Comparison of ENCODE assay signal across 15 mouse cellular contexts in genomic region chr12:71837576-71837975, GRCm38 (mm10). TPM values are rescaled to one million over a fixed set of nuclear protein-coding genes. Genes with fewer than 3 reads are reported as not detected.
DNase-seq lines count a peak whose midpoint lies in the region; ATAC-seq lines count a peak whose summit lies in the region.
"Had no signal": no experiment of that assay in that cellular context is flagged by ENCODE, and none has a peak within 500 bp of the region (broad histone marks: within the 10 kb centered on the region; RNA-seq: fewer than 3 reads in every experiment).

No protein-coding gene starts in this region.

- H3K27ac ChIP-seq in heart, embryonic 15.5 days, result peak overlapping the region; percentile 52
- no peak overlapping the region for H3K27ac ChIP-seq in heart, embryonic 11.5 days (ENCODE audit: low read depth, low read length)
- no peak overlapping the region for H3K27ac ChIP-seq in kidney, embryonic 15.5 days
- H3K27ac ChIP-seq: forebrain, embryonic 15.5 days; hindbrain, embryonic 10.5 days; limb, embryonic 13.5 days had no signal

- ATAC-seq in heart, embryonic 15.5 days (replicated peaks; ENCODE audit: insufficient number of reproducible peaks, insufficient read depth, low FRiP score, low read depth), result no peak
- no peak for ATAC-seq in heart, embryonic 11.5 days (replicated peaks; ENCODE audit: insufficient number of reproducible peaks, low FRiP score, low TSS enrichment)
- ATAC-seq in kidney, embryonic 15.5 days (replicated peaks; ENCODE audit: low FRiP score), result no peak
- ATAC-seq: forebrain, embryonic 15.5 days had no signal

- H3K27me3 ChIP-seq in heart, embryonic 15.5 days, result no peaks in the 10 kb centered on the region
- H3K27me3 ChIP-seq in heart, embryonic 11.5 days (ENCODE audit: control insufficient read depth, insufficient read depth, low read length), result no peaks in the 10 kb centered on the region
- H3K27me3 ChIP-seq in kidney, embryonic 15.5 days, result no peaks in the 10 kb centered on the region
- H3K27me3 ChIP-seq: forebrain, embryonic 15.5 days; limb, embryonic 13.5 days; lung, embryonic 15.5 days had no signal

- no peaks in the 10 kb centered on the region for H3K36me3 ChIP-seq in heart, embryonic 15.5 days
- no peaks in the 10 kb centered on the region for H3K36me3 ChIP-seq in heart, embryonic 11.5 days (ENCODE audit: control insufficient read depth, insufficient read depth, low read length)
- H3K36me3 ChIP-seq in kidney, embryonic 15.5 days, result no peaks in the 10 kb centered on the region
- H3K36me3 ChIP-seq: forebrain, embryonic 15.5 days; hindbrain, embryonic 10.5 days; limb, embryonic 13.5 days; lung, embryonic 15.5 days had no signal

- WGBS in heart, embryonic 15.5 days, result 64% methylated on average over 5 of the region's 5 CpGs
- WGBS in heart, embryonic 11.5 days (ENCODE audit: insufficient replicate concordance), result 66% methylated on average over 5 of the region's 5 CpGs
- WGBS in kidney, embryonic 15.5 days, result 93% methylated on average over 5 of the region's 5 CpGs

- H3K4me1 ChIP-seq in heart, embryonic 15.5 days (replicated peaks), result peaks cover 93% of the 10 kb centered on the region
- H3K4me1 ChIP-seq in heart, embryonic 11.5 days (ENCODE audit: control insufficient read depth, insufficient read depth, low read length), result peaks cover 84% of the 10 kb centered on the region
- peaks cover 51% of the 10 kb centered on the region for H3K4me1 ChIP-seq in kidney, embryonic 15.5 days

- no peak overlapping the region for H3K4me2 ChIP-seq in heart, embryonic 15.5 days
- no peak overlapping the region for H3K4me2 ChIP-seq in heart, embryonic 11.5 days
- no peak overlapping the region for H3K4me2 ChIP-seq in kidney, embryonic 15.5 days
- H3K4me2 ChIP-seq: forebrain, embryonic 15.5 days; limb, embryonic 13.5 days had no signal

- H3K9ac ChIP-seq in heart, embryonic 15.5 days, result peak overlapping the region; percentile 4; the same call in 1 of the 2 replicates
- H3K9ac ChIP-seq in heart, embryonic 11.5 days (ENCODE audit: low read depth, low read length), result no peak overlapping the region
- no peak overlapping the region for H3K9ac ChIP-seq in kidney, embryonic 15.5 days
- H3K9ac ChIP-seq: forebrain, embryonic 15.5 days; limb, embryonic 13.5 days; lung, embryonic 15.5 days had no signal

- DNase-seq in kidney, adult 9 months, result peak; percentile 71
- peak; percentile 0 for DNase-seq in lung, postnatal 36 days
- no peak for DNase-seq in lung, postnatal 14 days
- DNase-seq: cerebellum, postnatal 25 days; embryo, embryonic 11 days; gastrocnemius, postnatal 36 days; midbrain, embryonic 14.5 days had no signal

- H3K4me3 ChIP-seq in heart, embryonic 15.5 days, result no peak overlapping the region
- no peak overlapping the region for H3K4me3 ChIP-seq in heart, embryonic 11.5 days (ENCODE audit: low read depth, low read length)
- H3K4me3 ChIP-seq in kidney, embryonic 15.5 days (replicated peaks), result no peak overlapping the region
- H3K4me3 ChIP-seq: forebrain, embryonic 15.5 days; hindbrain, embryonic 10.5 days; limb, embryonic 13.5 days; lung, embryonic 15.5 days; myocyte had no signal

- no peaks in the 10 kb centered on the region for H3K9me3 ChIP-seq in heart, embryonic 15.5 days (replicated peaks)
- no peaks in the 10 kb centered on the region for H3K9me3 ChIP-seq in heart, embryonic 11.5 days (replicated peaks; ENCODE audit: control insufficient read depth, low read length)
- no peaks in the 10 kb centered on the region for H3K9me3 ChIP-seq in kidney, embryonic 15.5 days (replicated peaks)
- H3K9me3 ChIP-seq: forebrain, embryonic 15.5 days; hindbrain, embryonic 10.5 days; limb, embryonic 13.5 days; lung, embryonic 15.5 days had no signal

RNA-seq across cellular contexts. Expression of gene Daam1, which starts 6.7 kb away (rescaled TPM):
- polyA plus RNA-seq in heart, embryonic 15.5 days (2015; fragmentation: Nextera tagmentation; extraction: Ambion mirVana), result 20.9 and 21.4 TPM in 2 replicates
- polyA plus RNA-seq in heart, embryonic 11.5 days (2014; fragmentation: Nextera tagmentation; extraction: Ambion mirVana), result 25.7 and 33.0 TPM in 2 replicates
- polyA plus RNA-seq in kidney, embryonic 15.5 days (2015; fragmentation: Nextera tagmentation; extraction: Ambion mirVana), result 9.0 and 9.4 TPM in 2 replicates
